Mouse (Mus musculus) forebrain, embryonic 14.5 days (tissue): ENCODE results near the gene Rapgef4. TPM values are rescaled to one million over a fixed set of nuclear protein-coding genes. Genes with fewer than 3 reads are reported as not detected.

Experiments
- ATAC-seq: fragments of 200-750 bp; cut with Nextera tagmentation; 2 replicates; pipeline ENCODE4 v1.8.0; 2017; ENCODE audit warnings: mild to moderate bottlenecking, moderate library complexity
- DNase-seq: peaks from one replicate; pipeline ENCODE4 v3.0.0-alpha.2; 2015; ENCODE audit warnings: low spot score
- H3K27ac ChIP-seq: fragments of 300-500 bp; sonication (generic); 2 replicates; pipeline ENCODE4 v1.5.1; 2014; ENCODE audit warnings: low read depth, mild to moderate bottlenecking, control low read depth, low read length, moderate library complexity
- H3K27me3 ChIP-seq: fragments of 300-500 bp; sonication (generic); replicated peaks from 2 replicates; pipeline ENCODE4 v1.6.1; 2014; ENCODE audit warnings: low read length, control low read depth, mixed read lengths; ENCODE audit not compliant: control insufficient read depth, insufficient read depth
- H3K36me3 ChIP-seq: fragments of 300-500 bp; sonication (generic); 2 replicates; pipeline ENCODE4 v1.6.1; 2014; ENCODE audit warnings: low read length, control low read depth; ENCODE audit not compliant: control insufficient read depth, insufficient read depth
- H3K4me1 ChIP-seq: fragments of 300-500 bp; sonication (generic); 2 replicates; pipeline ENCODE4 v1.6.1; 2014; ENCODE audit warnings: antibody characterized with exemption, low read length, control low read depth; ENCODE audit not compliant: control insufficient read depth, insufficient read depth
- H3K4me2 ChIP-seq: fragments of 300-500 bp; sonication (generic); 2 replicates; pipeline ENCODE4 v1.6.1; 2014; ENCODE audit warnings: mild to moderate bottlenecking, control low read depth, low read length
- H3K4me3 ChIP-seq: fragments of 300-500 bp; sonication (generic); 2 replicates; pipeline ENCODE4 v1.5.1; 2014; ENCODE audit warnings: low read depth, low read length, control low read depth
- H3K9ac ChIP-seq: fragments of 300-500 bp; sonication (generic); 2 replicates; pipeline ENCODE4 v1.6.1; 2014; ENCODE audit warnings: mild to moderate bottlenecking, low read length, control low read depth, moderate library complexity
- H3K9me3 ChIP-seq: fragments of 300-500 bp; sonication (generic); replicated peaks from 2 replicates; pipeline ENCODE4 v1.6.1; 2016; ENCODE audit warnings: low read length, control low read depth, mixed read lengths; ENCODE audit not compliant: control insufficient read depth
- WGBS: fragments of 180-500 bp; shearing (Covaris S2); extraction: QIAGEN DNeasy Blood & Tissue Kit; methylation state at CpG from one replicate; pipeline ENCODE4 v1.1.7; 2014; 5-methylcytosine and 5-hydroxymethylcytosine counted together
- polyA plus RNA-seq: library from polyadenylated mRNA; unstranded; fragments of >200 nt; fragmentation: Nextera tagmentation; extraction: Ambion mirVana; gene quantifications from 2 replicates; pipeline ENCODE4 v1.2.1, GENCODE M21; 2014

Rapgef4 gene
- polyA plus RNA-seq, 1 experiment from 2014 or later = 6.2 TPM

- Histone ChIP-seq H3K4me3 (no peak overlapping the region), H3K36me3 (no peaks in the 10 kb centered on the region), H3K27me3 (no peaks in the 10 kb centered on the region), H3K9me3 (no peaks in the 10 kb centered on the region), H3K27ac (no peak overlapping the region), H3K4me1 (no peaks in the 10 kb centered on the region), H3K9ac (no peak overlapping the region), H3K4me2 (no peak overlapping the region)
- WGBS = 88% methylated on average over 6 of the region's 6 CpGs
- DNase-seq (no peak), ATAC-seq (no peak)
Observed at GRCm38 (mm10) chr2:72294994-72295393, 314.0 kb downstream of the Rapgef4 start.

GRCm38 (mm10) chr2:72296984-72297715 lies 316.1 kb downstream of the Rapgef4 start:
- Histone ChIP-seq H3K36me3 (no peaks in the 10 kb centered on the region), H3K27ac (no peak overlapping the region), H3K4me1 (no peaks in the 10 kb centered on the region), H3K9ac (no peak overlapping the region), H3K4me3 (no peak overlapping the region), H3K9me3 (no peaks in the 10 kb centered on the region), H3K27me3 (no peaks in the 10 kb centered on the region), H3K4me2 (no peak overlapping the region)
- ATAC-seq (no peak), DNase-seq (no peak)
- 93% methylated on average over 10 of the region's 10 CpGs for WGBS

- Histone ChIP-seq H3K9me3 (no peaks in the 10 kb centered on the region), H3K27ac (no peak overlapping the region), H3K9ac (no peak overlapping the region), H3K27me3 (no peaks in the 10 kb centered on the region), H3K4me3 (no peak overlapping the region), H3K36me3 (no peaks in the 10 kb centered on the region), H3K4me2 (no peak overlapping the region), H3K4me1 (no peaks in the 10 kb centered on the region)
- DNase-seq (no peak), ATAC-seq (no peak)
- WGBS = 85% methylated on average over 10 of the region's 10 CpGs
Observed at GRCm38 (mm10) chr2:72297716-72298082, 316.7 kb downstream of the Rapgef4 start.

GRCm38 (mm10) chr2:72298406-72298805 lies 317.4 kb downstream of the Rapgef4 start:
- no peak overlapping the region for H3K4me3 ChIP-seq
- WGBS = 65% methylated on average over 4 of the region's 4 CpGs
- no peak overlapping the region for H3K9ac ChIP-seq
- H3K36me3 ChIP-seq = no peaks in the 10 kb centered on the region
- no peak overlapping the region for H3K4me2 ChIP-seq
- no peaks in the 10 kb centered on the region for H3K27me3 ChIP-seq
- no peak overlapping the region for H3K27ac ChIP-seq
- no peaks in the 10 kb centered on the region for H3K9me3 ChIP-seq
- no peaks in the 10 kb centered on the region for H3K4me1 ChIP-seq
- no peak for ATAC-seq
- peak; percentile 58 for DNase-seq

GRCm38 (mm10) chr2:72301194-72301916 lies 320.3 kb downstream of the Rapgef4 start:
- ATAC-seq = no peak
- Histone ChIP-seq H3K9ac (no peak overlapping the region), H3K36me3 (no peaks in the 10 kb centered on the region), H3K27ac (no peak overlapping the region), H3K4me2 (no peak overlapping the region), H3K9me3 (no peaks in the 10 kb centered on the region), H3K4me1 (no peaks in the 10 kb centered on the region), H3K27me3 (no peaks in the 10 kb centered on the region), H3K4me3 (no peak overlapping the region)
- no peak for DNase-seq
- WGBS = 89% methylated on average over 9 of the region's 9 CpGs

- Histone ChIP-seq H3K27ac (no peak overlapping the region), H3K27me3 (no peaks in the 10 kb centered on the region), H3K36me3 (no peaks in the 10 kb centered on the region), H3K9me3 (no peaks in the 10 kb centered on the region), H3K4me3 (no peak overlapping the region), H3K9ac (no peak overlapping the region), H3K4me1 (no peaks in the 10 kb centered on the region), H3K4me2 (no peak overlapping the region)
- WGBS = 91% methylated on average over 7 of the region's 7 CpGs
- DNase-seq (no peak), ATAC-seq (no peak)
Observed at GRCm38 (mm10) chr2:72305738-72306137, 324.7 kb downstream of the Rapgef4 start.

Other genes with a start within 250 kb of the Rapgef4 start
- gene Itga6, start 235.6 kb upstream of the Rapgef4 start, polyA plus RNA-seq = 25.0 and 27.7 TPM in 2 replicates
- gene Pdk1, start 108.0 kb upstream of the Rapgef4 start, polyA plus RNA-seq = 20.2 and 22.3 TPM in 2 replicates